Mouse (Mus musculus): ENCODE results near the gene Rbm12.
A peak's percentile ranks its signal among the peaks of the same experiment; 100 is the strongest.
"Not testable (repeated sequence)": the region's sequence is repeated elsewhere in the genome, so short reads cannot be mapped to it uniquely, and the experiment has no call there.

Gene Rbm12

DNA sequence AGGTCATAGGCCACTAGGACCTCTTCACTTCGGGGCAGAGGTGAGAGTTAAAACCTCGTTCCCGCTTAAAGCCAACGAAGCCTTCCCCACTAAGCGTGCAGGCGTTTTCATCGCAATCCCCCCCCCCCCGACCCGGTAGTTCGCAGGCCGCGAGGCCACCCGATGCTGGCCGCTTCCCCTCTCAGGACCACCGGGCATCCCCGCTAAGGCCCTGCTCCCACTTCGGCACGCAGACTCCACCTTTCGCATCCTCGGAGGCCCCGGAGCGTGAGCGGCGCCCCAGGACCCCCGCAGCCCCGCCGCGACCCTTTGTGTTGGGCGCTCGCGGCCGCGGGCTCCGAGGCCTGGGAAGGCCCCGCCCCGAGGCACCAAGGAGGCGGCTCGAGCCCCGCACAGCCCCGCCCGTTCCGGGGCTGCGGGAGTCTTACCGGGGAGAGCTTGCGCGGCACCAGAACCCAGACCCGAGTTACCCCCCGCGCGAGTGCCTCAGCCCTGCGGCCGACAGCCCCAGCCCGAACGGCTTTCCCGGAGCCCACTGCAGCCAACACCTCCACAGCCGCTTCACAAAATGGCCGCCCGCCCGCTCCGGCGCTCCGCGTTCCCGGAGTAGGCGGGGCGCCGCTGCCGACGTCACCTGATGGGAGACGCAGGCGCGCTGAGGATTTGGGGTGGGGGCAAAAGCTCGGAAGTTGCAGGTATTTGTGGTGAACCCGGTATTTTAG is at the start of gene Rbm12, which contains the start of gene Cpne1:
Gene Rbm12 (minus strand): TSS at position 621 of the 722 bp plus-strand sequence.
Gene Cpne1 (minus strand): TSS at position 608 of the 722 bp plus-strand sequence.
- peak; percentile 97 for DNase-seq (ENCODE audit: low read depth)

DNA sequence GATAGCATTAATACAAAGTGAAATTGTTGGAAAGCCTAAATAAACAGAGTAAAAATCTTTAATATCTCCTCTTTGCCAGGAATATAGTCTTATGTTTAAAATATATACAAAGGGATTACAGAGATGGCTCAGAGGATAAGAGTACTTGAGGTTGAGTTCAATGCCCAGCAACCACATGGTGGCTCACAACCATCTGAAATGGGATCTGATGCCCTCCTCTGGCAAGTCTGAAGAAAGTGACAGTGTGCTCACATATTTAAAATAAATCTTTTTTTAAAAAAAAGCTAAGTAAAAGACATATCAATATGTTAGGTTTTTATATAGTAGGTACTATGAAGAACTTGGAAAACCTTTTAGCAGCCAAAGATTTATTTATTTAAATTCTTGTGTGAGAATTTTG is 39.8 kb upstream of the Rbm12 start:
- DNase-seq (ENCODE audit: low read depth) = peak; percentile 30

DNA sequence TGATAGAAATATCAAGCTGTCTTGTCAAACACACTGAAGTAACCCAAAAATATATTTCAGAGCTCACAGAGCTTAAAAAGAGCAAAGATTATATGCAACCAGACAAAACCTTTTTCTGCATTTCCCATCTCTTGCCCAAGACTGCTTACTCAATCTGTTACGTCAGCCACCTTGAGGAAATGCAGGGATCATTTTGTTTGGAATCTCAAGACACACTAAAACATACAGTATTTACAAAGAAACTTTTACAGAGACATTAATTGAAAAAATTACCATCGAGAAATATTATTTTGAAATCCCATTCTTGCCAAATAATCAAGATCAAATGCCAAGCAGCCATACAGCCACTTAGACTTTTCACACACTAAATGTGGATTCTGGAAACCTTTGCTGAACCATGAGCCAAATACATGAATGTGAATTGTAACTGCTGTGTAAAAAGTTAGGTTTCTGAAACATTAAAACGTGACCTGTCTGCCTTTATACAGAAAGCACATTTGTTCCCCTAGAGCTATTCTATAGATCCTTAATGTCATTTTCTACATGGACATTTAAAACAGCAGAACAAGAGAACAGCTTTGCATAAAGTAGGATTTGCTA is 35.6 kb upstream of the Rbm12 start:
- DNase-seq (ENCODE audit: low read depth) = peak; percentile 35

DNA sequence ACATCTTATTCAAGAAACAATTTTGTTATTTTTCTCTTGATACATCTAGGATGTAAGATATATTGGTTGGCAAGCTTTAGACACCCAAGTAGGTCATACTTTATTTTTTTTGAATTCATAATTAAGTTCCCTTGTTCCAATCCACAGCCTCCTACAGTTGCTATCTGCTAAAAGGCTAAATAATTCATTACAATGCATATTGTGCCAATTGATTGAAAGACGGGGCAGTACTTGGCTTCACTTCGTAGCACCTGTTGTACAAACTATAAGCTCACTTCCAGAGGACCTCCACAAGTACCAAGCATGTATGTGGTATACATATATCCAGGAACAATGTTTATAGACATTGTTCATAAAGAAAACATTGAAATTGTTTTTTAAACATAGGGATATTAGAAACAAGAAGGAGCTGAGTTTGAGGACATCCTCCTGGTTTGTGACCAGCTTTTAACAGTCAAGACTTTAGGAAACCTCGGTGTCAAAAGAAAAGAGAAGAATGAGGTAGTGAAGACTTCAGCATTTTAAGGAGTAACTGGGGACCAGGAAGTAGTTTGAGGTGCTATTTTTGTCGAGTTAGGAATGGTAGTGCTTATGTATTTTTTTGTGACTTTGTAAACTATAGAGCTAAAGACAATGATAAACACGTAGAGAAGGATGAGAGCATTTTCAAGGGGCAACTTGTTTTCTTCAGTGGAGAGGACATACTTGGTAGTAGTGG is 34.7 kb upstream of the Rbm12 start:
- DNase-seq (ENCODE audit: low read depth) = peak; percentile 38

DNA sequence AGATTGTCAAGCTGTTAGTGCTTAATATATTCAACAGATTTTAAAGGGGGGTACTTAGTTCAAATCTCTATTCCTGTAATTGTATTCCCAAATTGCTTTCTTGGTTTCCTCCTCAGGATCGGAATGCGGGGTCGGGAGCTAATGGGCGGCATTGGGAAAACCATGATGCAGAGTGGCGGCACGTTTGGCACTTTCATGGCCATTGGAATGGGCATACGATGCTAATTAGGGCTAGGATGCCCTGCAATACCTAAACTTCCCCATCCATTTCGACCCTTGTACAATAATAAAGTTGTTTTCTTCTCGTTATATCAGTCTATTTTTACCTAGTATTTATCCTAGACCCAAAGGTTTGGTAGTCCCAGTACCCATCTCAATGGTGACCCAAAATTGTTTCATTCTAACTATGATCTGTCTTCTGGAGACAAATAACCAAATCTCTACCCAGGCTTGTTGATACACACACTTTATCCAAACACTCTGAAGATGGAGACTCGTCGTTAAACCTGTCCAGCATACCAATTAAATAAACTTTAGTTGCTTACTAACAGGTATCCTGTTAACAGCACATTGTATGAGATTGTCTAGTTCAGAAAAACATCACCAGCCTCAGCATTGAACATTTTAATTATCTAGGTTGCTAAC is 33.8 kb upstream of the Rbm12 start:
- DNase-seq (ENCODE audit: low read depth) = no peak

DNA sequence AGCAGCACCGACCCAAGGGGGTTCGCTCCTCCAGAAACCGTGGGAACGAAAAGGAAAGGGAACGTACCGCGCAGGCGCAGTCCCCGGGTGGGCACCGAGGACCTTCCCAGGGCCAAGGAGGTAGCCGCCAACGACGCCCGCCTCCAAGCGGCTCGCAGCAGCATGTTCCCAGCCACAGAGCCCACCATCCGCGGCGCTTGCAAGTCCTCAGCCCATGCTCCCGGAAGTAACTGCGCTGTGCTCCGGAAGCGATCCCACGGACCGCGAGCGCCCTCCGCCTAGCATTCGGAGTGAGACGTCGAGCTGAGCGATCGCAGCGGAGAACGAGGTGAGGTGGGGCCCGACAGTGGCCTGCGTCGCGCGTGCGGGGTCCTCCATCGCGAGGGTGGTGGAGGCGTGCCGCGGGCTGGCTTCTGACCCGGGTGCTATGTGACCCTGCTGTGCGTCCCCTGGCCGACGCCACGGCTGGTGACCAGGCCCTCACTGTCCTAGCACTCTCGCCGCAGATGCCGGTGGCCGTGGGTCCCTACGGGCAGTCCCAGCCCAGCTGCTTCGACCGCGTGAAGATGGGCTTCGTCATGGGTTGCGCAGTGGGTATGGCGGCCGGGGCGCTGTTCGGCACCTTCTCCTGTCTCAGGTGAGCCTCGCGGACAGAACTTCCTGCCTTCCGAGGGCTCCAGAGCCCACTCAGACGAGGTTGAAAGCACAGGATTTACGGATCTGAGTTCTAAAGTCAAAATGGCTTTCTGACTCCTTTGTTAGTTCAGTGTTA is 32.4 kb upstream of the Rbm12 start, which contains the start of the genes Romo1 and Nfs1:
Gene Romo1 (plus strand): TSS at position 87 of the 772 bp plus-strand sequence.
Gene Nfs1 (minus strand): TSS at position 234 of the 772 bp plus-strand sequence.
- peak; percentile 95 for DNase-seq (ENCODE audit: low read depth)

DNA sequence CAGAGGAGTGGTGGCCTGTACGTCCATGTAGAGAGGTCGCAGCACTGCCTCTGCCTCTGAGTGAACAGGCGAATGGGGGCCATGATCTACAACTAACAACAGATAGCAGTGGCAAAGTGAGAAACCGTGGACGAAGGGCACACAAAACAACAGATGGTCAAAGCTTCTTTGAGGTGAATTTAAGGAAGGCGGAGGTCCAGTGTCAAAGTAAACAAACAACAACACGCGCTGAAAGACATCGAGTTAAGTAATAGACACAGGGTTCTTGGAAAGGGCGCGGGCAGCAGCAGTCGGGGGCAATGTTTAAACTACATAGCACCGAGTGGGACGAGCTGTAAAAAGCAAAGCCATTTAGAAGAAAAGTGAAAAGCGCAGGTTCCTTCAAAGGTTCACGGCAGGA is 31.6 kb upstream of the Rbm12 start:
- no peak for DNase-seq (ENCODE audit: low read depth)

DNA sequence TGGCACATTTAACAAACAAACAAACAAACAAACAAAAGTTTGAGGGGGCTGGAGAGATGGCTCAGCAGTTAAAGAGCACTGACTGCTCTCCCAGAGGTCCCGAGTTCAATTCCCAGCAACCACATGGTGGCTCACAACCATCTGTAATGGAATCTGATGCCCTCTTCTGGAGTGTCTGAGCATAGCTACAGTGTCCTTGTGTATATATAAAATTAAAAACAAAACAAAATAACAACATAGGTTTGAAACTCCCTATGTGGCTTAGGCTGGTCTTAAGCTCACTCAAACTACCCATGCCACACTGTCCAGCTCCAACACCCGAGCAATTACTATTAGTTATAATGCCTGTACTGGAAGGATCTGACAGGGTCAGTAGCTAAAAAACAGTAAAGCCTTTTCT is 31.0 kb upstream of the Rbm12 start:
- no peak for DNase-seq (ENCODE audit: low read depth)

DNA sequence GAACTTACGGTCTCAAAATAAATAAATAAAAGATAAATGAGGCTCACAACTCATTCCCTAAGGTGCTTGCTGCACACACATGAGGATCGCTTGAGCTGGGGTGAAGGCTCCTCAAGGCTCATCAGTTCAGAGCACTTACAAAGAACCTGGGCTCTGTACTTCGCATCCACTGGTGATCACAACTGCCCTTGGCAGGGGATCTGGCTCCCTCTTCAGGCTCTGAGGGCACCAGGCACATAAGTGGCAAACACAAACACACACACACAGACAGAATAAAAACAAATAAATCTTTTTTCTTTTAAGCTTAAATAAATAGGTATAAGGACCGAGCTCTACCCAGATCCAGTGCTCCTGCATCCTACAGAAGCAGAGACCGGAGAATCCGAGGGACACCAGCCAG is 23.9 kb upstream of the Rbm12 start:
- peak; percentile 43 for DNase-seq (ENCODE audit: low read depth)

DNA sequence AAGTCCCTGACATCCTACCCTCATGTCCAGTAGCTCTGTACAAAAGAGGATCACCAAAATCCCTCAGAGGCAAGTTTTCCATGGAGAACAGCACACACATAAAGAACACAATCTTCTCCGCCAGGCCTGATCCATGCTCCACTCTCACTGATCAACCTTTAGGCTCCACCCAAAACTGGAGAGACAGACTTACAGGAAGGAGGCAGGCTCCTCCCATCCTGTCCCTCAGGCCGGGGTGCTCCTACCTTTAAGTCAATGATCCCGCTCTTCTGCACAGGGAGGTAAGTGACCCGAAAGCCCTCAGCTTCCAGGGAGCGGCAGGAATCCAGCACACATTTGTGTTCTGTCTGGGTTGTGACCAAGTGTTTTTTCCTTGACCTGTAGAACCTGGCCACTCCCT is 22.4 kb upstream of the Rbm12 start:
- no peak for DNase-seq (ENCODE audit: low read depth)

DNA sequence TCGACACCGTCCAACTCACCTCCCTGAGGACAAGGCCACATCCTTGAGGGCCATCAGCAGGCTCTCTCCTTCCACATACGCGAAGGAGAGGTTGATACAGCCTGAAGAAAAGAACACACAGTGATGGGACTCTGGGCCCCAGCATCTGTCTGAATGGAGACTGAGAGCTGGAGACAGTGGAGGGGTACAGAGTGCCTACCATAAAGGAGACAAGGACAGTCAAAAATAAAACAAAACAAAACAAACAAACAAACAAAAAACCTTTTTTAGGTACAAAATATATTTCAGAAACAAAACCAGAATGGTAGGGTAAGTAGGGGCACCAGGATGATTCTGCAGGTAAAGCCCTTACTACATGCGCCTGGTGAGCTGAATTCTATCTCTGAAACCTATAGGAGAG is 15.2 kb upstream of the Rbm12 start, which contains the start of gene Gm28036:
Gene Gm28036 (minus strand): TSS at position 101 of the 400 bp plus-strand sequence.
- no peak for DNase-seq (ENCODE audit: low read depth)

DNA sequence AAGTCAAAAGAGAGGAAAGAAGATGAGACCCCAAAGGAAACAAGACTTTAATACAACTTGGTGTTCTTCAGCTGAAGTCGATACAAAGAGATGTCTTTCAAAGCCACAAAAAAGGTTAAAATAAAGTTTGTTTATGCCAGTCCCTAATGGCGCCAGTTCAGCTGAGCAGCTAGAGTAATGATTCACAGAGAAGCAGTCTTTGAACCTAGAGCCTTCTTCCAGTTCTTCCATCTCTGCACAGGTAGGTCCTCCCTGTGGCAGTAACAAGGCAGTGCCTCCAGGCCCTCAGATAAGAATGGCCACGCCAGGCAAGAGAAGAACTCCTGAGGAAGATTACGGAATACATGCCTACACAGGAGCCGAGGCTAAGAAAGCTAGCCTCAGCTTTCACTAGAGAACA is 12.0 kb upstream of the Rbm12 start:
- DNase-seq (ENCODE audit: low read depth) = no peak

DNA sequence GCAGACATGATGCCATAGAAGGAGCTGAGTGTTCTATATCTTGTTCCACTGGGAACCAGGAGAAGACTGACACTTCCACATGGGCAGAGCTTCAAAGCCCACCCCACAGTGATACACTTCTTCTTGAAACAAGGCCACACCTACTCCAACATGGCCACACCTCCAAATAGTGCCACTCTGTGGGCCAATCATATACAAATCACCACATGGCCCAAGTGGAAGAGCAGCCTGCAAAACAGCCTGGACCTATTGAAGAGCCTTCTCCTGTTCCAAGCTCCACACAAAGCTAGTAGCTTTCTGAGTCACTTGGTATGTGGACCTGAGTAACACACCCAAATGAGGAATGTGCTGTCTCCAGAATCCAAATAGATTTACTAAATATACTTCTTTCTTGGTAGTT is 7.8 kb upstream of the Rbm12 start:
- DNase-seq (ENCODE audit: low read depth) = no peak

DNA sequence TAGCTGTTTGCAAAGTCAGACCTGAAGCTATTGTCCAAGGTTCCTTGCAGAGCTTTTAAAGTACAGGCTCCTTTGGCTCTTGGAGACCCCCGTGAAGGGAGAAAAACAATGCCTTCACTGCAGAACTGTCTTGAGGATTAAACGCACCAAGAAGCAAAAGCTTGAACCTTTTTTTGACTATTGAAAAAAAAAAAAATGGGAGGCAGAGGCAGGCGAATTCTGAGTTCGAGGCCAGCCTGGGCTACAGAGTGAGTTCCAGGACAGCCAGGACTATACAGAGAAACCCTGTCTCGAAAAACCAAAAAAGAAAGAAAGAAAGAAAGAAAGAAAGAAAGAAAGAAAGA is 274 bp upstream of the Rbm12 start:
- DNase-seq (ENCODE audit: low read depth) = not testable (repeated sequence)

DNA sequence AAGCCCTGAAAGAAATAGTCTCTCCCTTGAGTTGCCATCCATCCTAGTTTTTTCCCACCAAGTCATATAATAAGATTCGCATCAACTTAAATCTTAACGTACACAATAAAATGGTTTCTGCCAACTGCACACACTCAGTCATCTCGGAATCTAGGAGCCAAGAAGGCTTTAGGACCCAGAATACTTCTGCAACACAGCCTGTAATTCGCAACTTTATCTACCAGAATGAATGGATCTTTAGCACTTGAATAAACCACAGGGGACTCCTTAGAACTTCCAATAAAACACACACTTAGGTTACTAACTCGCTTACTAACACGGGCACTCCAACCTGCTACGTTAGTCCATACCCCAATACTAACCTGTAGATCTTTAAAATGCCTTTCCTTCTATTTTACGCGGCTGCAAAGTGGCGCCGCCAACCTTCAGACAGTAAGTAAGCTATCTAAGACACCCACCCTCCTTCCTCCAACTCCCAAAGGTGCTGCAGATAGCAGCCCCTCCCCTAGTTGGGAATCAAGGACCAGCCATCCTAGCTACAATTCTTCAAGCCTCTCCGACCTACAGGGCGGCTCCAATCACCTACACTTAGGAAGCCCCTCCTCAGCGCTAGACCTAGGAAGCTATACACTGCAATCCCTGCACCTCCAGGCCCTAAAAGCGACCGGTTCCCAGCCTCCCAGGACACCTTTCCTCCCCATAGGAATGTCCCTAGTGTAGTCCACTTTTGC is 986 bp downstream of the Rbm12 start:
- peak; percentile 62 for DNase-seq (ENCODE audit: low read depth)

DNA sequence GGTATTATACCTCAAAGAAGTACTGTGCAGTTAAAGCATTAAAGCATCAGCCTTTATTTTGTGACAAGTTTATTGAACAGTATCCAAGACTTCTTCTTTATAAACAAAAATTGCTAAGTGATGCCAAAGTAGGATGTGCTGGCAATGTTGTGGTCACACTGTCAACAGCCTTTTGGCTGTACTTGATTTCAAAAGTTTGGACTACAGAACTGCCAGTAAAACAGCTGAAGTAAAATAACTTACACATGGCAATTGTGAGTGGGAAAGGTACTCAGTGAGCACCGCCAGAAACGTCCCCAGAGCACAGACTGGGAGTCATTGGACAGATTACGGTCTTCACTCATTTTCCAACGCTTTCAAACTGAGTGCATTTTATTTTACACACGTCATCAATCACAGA is 19.9 kb downstream of the Rbm12 start:
- no peak for DNase-seq (ENCODE audit: low read depth)

DNA sequence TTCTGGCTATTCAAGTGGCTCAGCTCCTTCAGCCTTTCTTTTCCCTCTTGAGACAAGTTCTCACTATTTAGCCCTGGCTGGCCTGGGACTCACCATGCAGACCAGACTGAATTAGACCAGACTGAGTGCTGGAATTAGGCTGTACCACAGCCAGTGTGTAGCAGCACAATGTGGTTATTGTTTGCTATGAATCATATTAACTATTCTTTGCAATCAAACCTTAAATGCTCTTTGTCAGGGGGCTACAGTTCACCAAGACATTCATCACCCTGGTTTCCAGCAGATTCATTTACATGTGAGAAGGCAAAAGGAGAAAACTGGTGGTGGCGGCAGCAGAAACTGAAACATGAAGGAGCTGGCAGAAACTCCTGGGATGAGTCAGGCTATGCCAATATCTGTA is 22.0 kb downstream of the Rbm12 start:
- no peak for DNase-seq (ENCODE audit: low read depth)

DNA sequence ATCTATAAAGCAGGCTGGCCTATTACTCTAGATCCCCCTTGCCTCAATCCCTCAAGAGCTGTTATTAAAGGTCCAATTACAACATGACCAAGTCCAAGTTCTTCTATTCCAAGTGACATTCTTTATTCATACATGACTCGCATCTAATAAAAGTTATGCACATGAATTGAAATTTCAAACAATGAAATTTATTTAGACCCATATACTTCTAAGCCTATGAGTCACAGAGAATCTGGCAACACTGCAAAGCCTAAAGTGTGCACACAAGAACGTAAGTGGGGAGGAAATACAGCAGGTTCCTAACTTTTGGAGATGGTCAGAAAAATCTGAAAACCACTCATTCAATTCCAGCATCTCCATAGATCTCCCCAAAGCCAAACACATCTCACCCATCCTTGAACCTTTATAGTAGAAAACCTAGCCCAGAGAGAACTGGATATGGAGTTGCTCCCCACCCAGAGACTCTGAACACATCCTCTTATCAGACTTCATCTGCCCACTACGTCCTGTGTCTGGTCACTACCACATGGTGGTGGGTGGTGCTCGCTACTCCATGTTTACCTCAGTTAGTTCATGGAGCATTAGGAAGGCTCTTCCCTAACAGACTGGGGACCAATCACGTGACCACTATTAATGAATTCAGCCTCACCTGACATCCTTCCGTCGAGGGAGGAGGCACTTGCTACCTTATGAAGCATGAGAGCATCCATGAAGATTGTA is 24.2 kb downstream of the Rbm12 start:
- DNase-seq (ENCODE audit: low read depth) = no peak

DNA sequence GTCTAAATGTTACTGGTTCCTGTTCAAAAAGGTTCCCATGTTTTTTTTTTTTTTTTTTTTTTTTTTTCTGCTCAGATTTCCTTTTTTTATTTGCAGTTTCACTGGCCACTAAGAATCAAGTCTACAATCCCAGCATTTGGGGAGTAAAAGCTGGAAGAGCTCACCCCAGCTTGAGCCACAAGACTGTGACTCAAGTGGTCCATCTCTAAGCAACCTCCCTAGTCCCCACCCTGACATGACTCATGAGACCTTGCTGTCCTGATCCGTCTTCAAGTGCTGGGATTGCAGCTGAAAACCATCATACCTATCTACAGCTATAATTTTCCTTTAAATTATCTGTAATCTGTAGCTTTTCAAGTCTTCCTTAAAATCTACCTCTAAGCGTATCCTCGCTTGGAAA is 27.2 kb downstream of the Rbm12 start:
- DNase-seq (ENCODE audit: low read depth) = no peak

DNA sequence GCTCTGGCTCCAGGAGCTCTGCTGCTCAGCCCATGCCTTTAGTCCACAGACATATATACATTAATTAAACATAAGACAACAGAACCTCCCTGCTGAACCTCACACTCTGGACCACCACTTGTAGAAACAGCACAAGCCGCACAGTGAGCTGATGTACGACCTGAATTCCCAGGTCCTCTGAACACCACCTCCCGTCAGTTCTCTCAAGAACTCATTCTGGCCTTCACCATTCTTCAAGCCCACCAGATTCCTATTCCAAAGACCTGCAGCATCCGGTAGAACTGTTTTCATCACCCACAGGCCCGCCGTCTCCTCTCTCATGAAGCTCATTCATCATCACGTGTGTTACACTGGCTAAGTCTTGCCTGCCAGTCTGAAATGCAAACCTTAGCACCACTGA is 31.4 kb downstream of the Rbm12 start:
- DNase-seq (ENCODE audit: low read depth) = no peak

All from induced T-regulatory cell, adult 2 months (primary cell).